Mouse (Mus musculus): ENCODE results near the gene A530084C06Rik. TPM values are rescaled to one million over a fixed set of nuclear protein-coding genes. Genes with fewer than 3 reads are reported as not detected.

The A530084C06Rik gene
- polyA plus RNA-seq, 1 experiment: not detected

DNA sequence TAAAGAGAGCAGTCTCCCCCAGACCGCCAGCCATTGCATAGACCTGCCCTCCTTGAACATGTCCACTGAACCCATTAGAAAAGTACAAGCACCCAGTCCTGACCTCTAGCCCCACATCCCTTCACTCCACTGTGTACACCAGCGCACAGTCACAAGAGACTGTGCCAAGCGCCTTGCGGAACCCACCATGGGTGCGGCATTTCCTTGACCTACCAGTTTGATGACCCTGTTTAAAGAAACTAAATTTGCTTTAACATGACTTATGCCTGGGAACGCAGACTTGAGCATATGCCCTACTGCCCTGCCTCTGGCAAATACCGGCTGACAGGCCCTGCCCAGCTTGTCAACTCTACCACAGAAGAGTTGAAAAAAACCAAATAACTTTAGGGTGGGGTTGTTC is 43.9 kb downstream of the A530084C06Rik start:
- no peak for TF ChIP-seq CTCF (IDR thresholded peaks at IDR 0.05; ENCODE audit: borderline replicate concordance, insufficient read depth, low read length)
- TF ChIP-seq POLR2A (IDR thresholded peaks at IDR 0.05; ENCODE audit: low read depth, low read length): no peak
- no peaks in the 10 kb centered on the region for H3K4me1 ChIP-seq (ENCODE audit: control insufficient read depth, insufficient read depth, low read length)
- no peak overlapping the region for H3K4me3 ChIP-seq (ENCODE audit: insufficient read depth, low read length)
- H3K27ac ChIP-seq (ENCODE audit: insufficient read depth, low read length): no peak overlapping the region

DNA sequence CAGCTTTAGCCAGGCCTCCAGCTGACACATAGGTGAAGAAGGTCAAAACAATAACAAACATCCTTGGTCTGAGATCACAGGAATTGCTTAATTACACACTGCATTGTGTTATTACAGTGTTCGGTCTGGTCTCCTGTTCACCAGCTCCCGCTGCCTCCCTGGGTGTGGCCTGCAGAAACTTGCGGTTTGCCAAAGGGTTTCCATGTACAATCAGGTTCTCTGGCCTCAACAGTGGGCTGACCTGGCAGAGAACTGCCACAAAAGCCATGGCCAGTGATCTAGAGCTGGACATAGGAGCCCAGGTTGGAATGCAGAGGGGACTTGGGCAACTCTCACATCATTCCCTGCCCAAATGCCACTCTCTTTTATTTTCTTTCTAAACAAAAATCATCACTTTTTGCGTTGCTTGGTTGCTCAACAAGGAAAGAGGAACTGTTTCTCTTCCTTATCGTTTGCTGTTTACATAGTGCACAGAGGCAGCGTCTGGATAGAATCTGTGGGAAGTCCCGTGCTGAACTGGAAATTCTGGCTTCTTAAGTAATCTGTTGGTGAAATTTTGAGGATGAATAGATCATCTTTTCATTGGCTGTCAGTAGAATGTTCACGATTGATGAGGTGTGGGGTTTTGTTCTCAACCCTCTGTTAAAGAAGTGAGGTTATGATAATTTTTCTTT is 52.5 kb downstream of the A530084C06Rik start:
- TF ChIP-seq CTCF (IDR thresholded peaks at IDR 0.05; ENCODE audit: borderline replicate concordance, insufficient read depth, low read length) (no peak), POLR2A (IDR thresholded peaks at IDR 0.05; ENCODE audit: low read depth, low read length) (no peak)
- Histone ChIP-seq H3K4me1 (ENCODE audit: control insufficient read depth, insufficient read depth, low read length) (no peaks in the 10 kb centered on the region), H3K27ac (ENCODE audit: insufficient read depth, low read length) (no peak overlapping the region), H3K4me3 (ENCODE audit: insufficient read depth, low read length) (no peak overlapping the region)

Other genes starting within 250 kb of the A530084C06Rik start
- gene Foxq1, start 3.2 kb downstream of the A530084C06Rik start, polyA plus RNA-seq (2011; ENCODE audit: insufficient read length, low read depth, missing spikeins): 0.10 and 0.14 TPM in 2 replicates
- gene Foxf2, start 66.5 kb upstream of the A530084C06Rik start, polyA plus RNA-seq (2011; ENCODE audit: insufficient read length, low read depth, missing spikeins): 1.4 and 2.0 TPM in 2 replicates
- 14.4 and 19.7 TPM in 2 replicates for gene Foxc1, start 247.3 kb upstream of the A530084C06Rik start, polyA plus RNA-seq (2011; ENCODE audit: insufficient read length, low read depth, missing spikeins)